Mouse (Mus musculus) hindbrain, embryonic 14.5 days (tissue): ENCODE data around the gene Dchs1. TPM values are rescaled to one million over a fixed set of nuclear protein-coding genes. Genes with fewer than 3 reads are reported as not detected.
A peak's percentile ranks its signal among the peaks of the same experiment; 100 is the strongest.

Experiments used
- ATAC-seq: fragments of 200-750 bp; cut with Nextera tagmentation; 2 replicates; pipeline ENCODE4 v1.8.0; 2017; ENCODE audit warnings: moderate number of reproducible peaks, mild to moderate bottlenecking, moderate TSS enrichment, moderate library complexity; ENCODE audit not compliant: low FRiP score
- DNase-seq: peaks from one replicate; pipeline ENCODE4 v3.0.0-alpha.2; 2015; ENCODE audit warnings: low spot score
- H3K27ac ChIP-seq: fragments of 300-500 bp; sonication (generic); 2 replicates; pipeline ENCODE4 v1.5.1; 2014; ENCODE audit warnings: mild to moderate bottlenecking, moderate library complexity
- H3K27me3 ChIP-seq: fragments of 300-500 bp; sonication (generic); 2 replicates; pipeline ENCODE4 v1.6.1; 2014; ENCODE audit warnings: mild to moderate bottlenecking, low read length, mixed read lengths; ENCODE audit not compliant: control insufficient read depth, insufficient read depth
- H3K36me3 ChIP-seq: fragments of 300-500 bp; sonication (generic); replicated peaks from 2 replicates; pipeline ENCODE4 v1.6.1; 2014; ENCODE audit not compliant: control insufficient read depth, insufficient read depth
- H3K4me1 ChIP-seq: fragments of 300-500 bp; sonication (generic); replicated peaks from 2 replicates; pipeline ENCODE4 v1.6.1; 2014; ENCODE audit warnings: antibody characterized with exemption, low read length, mixed read lengths; ENCODE audit not compliant: control insufficient read depth, insufficient read depth
- H3K4me2 ChIP-seq: fragments of 300-500 bp; sonication (generic); replicated peaks from 2 replicates; pipeline ENCODE4 v1.6.1; 2014; ENCODE audit warnings: mild to moderate bottlenecking, moderate library complexity
- H3K4me3 ChIP-seq: fragments of 300-500 bp; sonication (generic); replicated peaks from 2 replicates; pipeline ENCODE4 v1.5.1; 2014; ENCODE audit warnings: mild to moderate bottlenecking, low read length
- H3K9ac ChIP-seq: fragments of 300-500 bp; sonication (generic); 2 replicates; pipeline ENCODE4 v1.6.1; 2014
- H3K9me3 ChIP-seq: fragments of 300-500 bp; sonication (generic); 2 replicates; pipeline ENCODE4 v1.6.1; 2016; ENCODE audit warnings: low read length; ENCODE audit not compliant: control insufficient read depth
- WGBS: fragments of 180-500 bp; shearing (Covaris S2); extraction: QIAGEN DNeasy Blood & Tissue Kit; methylation state at CpG from one replicate; pipeline ENCODE4 v1.1.7; 2014; 5-methylcytosine and 5-hydroxymethylcytosine counted together
- polyA plus RNA-seq: library from polyadenylated mRNA; unstranded; fragments of >200 nt; fragmentation: Nextera tagmentation; extraction: Ambion mirVana; gene quantifications from 2 replicates; pipeline ENCODE4 v1.2.1, GENCODE M21; 2014

Gene Dchs1
- polyA plus RNA-seq, 1 experiment from 2014 or later, result 23.2 TPM

- H3K4me1 ChIP-seq, result peaks cover 50% of the 10 kb centered on the region
- 92% methylated on average over 5 of the region's 5 CpGs for WGBS
- DNase-seq (no peak), ATAC-seq (no peak; the same call in 1 of the 2 replicates)
- H3K9ac ChIP-seq, result no peak overlapping the region
- no peak overlapping the region for H3K27ac ChIP-seq
- no peak overlapping the region for H3K4me3 ChIP-seq
- no peaks in the 10 kb centered on the region for H3K27me3 ChIP-seq
- peaks cover 84% of the 10 kb centered on the region for H3K36me3 ChIP-seq
- no peak overlapping the region for H3K4me2 ChIP-seq
- H3K9me3 ChIP-seq, result no peaks in the 10 kb centered on the region
Observed at GRCm38 (mm10) chr7:105773041-105773440, 14.4 kb downstream of the Dchs1 start.

GRCm38 (mm10) chr7:105772331-105772730, 15.1 kb downstream of the Dchs1 start:
- Histone ChIP-seq H3K36me3 (peaks cover 84% of the 10 kb centered on the region), H3K4me3 (no peak overlapping the region), H3K9me3 (no peaks in the 10 kb centered on the region), H3K4me1 (peaks cover 50% of the 10 kb centered on the region), H3K4me2 (no peak overlapping the region), H3K9ac (no peak overlapping the region), H3K27ac (no peak overlapping the region), H3K27me3 (no peaks in the 10 kb centered on the region)
- ATAC-seq (no peak), DNase-seq (no peak)
- WGBS, result 93% methylated on average over 15 of the region's 15 CpGs

GRCm38 (mm10) chr7:105769959-105770358, 17.5 kb downstream of the Dchs1 start:
- no peak overlapping the region for H3K4me2 ChIP-seq
- no peak for DNase-seq
- ATAC-seq, result no peak
- no peak overlapping the region for H3K4me3 ChIP-seq
- no peak overlapping the region for H3K9ac ChIP-seq
- H3K9me3 ChIP-seq, result no peaks in the 10 kb centered on the region
- 87% methylated on average over 3 of the region's 3 CpGs for WGBS
- H3K4me1 ChIP-seq, result peaks cover 39% of the 10 kb centered on the region
- H3K27ac ChIP-seq, result no peak overlapping the region
- peaks cover 91% of the 10 kb centered on the region for H3K36me3 ChIP-seq
- no peaks in the 10 kb centered on the region for H3K27me3 ChIP-seq

- DNase-seq (no peak), ATAC-seq (peak; percentile 51; the same call in 1 of the 2 replicates)
- WGBS, result 10% methylated on average over 6 of the region's 6 CpGs
- no peaks in the 10 kb centered on the region for H3K27me3 ChIP-seq
- no peaks in the 10 kb centered on the region for H3K9me3 ChIP-seq
- H3K4me3 ChIP-seq, result no peak overlapping the region
- no peak overlapping the region for H3K4me2 ChIP-seq
- 0 out of 2 replicates have a peak overlapping the region, but pooled peaks have one; percentile 11 for H3K9ac ChIP-seq
- H3K36me3 ChIP-seq, result peaks cover 100% of the 10 kb centered on the region
- H3K4me1 ChIP-seq, result peaks cover 34% of the 10 kb centered on the region
- H3K27ac ChIP-seq, result peak overlapping the region; percentile 43; the same call in 1 of the 2 replicates
Observed at GRCm38 (mm10) chr7:105767729-105768165, 19.7 kb downstream of the Dchs1 start.

DNA sequence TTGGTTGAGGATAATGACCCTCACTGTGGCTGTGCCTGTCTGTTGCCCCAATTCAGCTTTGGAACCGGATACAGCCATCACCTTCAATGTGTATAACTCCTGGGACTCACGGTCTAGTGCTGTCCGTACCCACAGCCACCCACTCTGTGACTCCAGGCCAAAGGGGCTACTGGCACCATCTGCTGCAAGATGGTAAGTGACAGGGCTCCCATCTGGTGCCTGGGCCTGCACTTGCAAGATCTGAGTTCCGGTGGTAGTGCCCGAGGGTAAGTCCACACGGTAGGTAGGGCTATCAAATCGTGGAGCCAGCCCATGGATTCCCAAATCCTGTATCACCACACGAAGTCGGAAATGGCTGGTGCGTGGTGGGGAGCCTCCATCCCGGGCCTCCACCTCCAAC, 23.1 kb downstream of the Dchs1 start:
- Histone ChIP-seq H3K4me1 (peaks cover 27% of the 10 kb centered on the region), H3K27me3 (no peaks in the 10 kb centered on the region), H3K4me2 (no peak overlapping the region), H3K9ac (no peak overlapping the region), H3K36me3 (peaks cover 97% of the 10 kb centered on the region), H3K4me3 (no peak overlapping the region), H3K9me3 (no peaks in the 10 kb centered on the region), H3K27ac (no peak overlapping the region)
- DNase-seq (no peak), ATAC-seq (no peak)
- WGBS, result 82% methylated on average over 11 of the region's 11 CpGs

- no peak overlapping the region for H3K4me2 ChIP-seq
- DNase-seq (no peak), ATAC-seq (no peak)
- H3K4me1 ChIP-seq, result peaks cover 11% of the 10 kb centered on the region; the same call in 1 of the 2 replicates
- WGBS, result 23% methylated on average over 54 of the region's 55 CpGs
- H3K27me3 ChIP-seq, result no peaks in the 10 kb centered on the region
- no peak overlapping the region for H3K27ac ChIP-seq
- peaks cover 97% of the 10 kb centered on the region for H3K36me3 ChIP-seq
- no peak overlapping the region; the same call in 1 of the 2 replicates for H3K9ac ChIP-seq
- H3K4me3 ChIP-seq, result no peak overlapping the region
- no peaks in the 10 kb centered on the region for H3K9me3 ChIP-seq
Observed at GRCm38 (mm10) chr7:105762517-105763270, 24.8 kb downstream of the Dchs1 start.

GRCm38 (mm10) chr7:105761813-105762484, 25.5 kb downstream of the Dchs1 start:
- no peak for DNase-seq
- Histone ChIP-seq H3K36me3 (peaks cover 97% of the 10 kb centered on the region), H3K4me3 (no peak overlapping the region), H3K4me1 (peaks cover 5% of the 10 kb centered on the region; the same call in 1 of the 2 replicates), H3K27ac (no peak overlapping the region), H3K4me2 (no peak overlapping the region), H3K27me3 (no peaks in the 10 kb centered on the region), H3K9me3 (no peaks in the 10 kb centered on the region), H3K9ac (no peak overlapping the region)
- ATAC-seq, result no peak
- 19% methylated on average over 51 of the region's 51 CpGs for WGBS

GRCm38 (mm10) chr7:105753281-105753680, 34.2 kb downstream of the Dchs1 start:
- no peak for DNase-seq
- no peaks in the 10 kb centered on the region for H3K27me3 ChIP-seq
- no peak for ATAC-seq
- H3K4me2 ChIP-seq, result no peak overlapping the region
- no peak overlapping the region for H3K9ac ChIP-seq
- H3K4me1 ChIP-seq, result peaks cover 8% of the 10 kb centered on the region; the same call in 1 of the 2 replicates
- no peak overlapping the region for H3K27ac ChIP-seq
- no peaks in the 10 kb centered on the region for H3K9me3 ChIP-seq
- H3K4me3 ChIP-seq, result no peak overlapping the region
- H3K36me3 ChIP-seq, result peaks cover 71% of the 10 kb centered on the region
- WGBS, result 91% methylated on average over 10 of the region's 10 CpGs

- Histone ChIP-seq H3K9ac (no peak overlapping the region), H3K36me3 (peaks cover 70% of the 10 kb centered on the region), H3K4me3 (no peak overlapping the region), H3K27me3 (no peaks in the 10 kb centered on the region), H3K4me2 (no peak overlapping the region), H3K4me1 (peaks cover 8% of the 10 kb centered on the region; the same call in 1 of the 2 replicates), H3K9me3 (no peaks in the 10 kb centered on the region), H3K27ac (no peak overlapping the region)
- DNase-seq (no peak), ATAC-seq (peak; percentile 2; the same call in 1 of the 2 replicates)
- WGBS, result 92% methylated on average over 2 of the region's 2 CpGs
Observed at GRCm38 (mm10) chr7:105752716-105753115, 34.7 kb downstream of the Dchs1 start.
